Mouse (Mus musculus) frontal cortex, adult 2 months (tissue): ENCODE measurements around the gene BC030870. TPM values are rescaled to one million over a fixed set of nuclear protein-coding genes. Genes with fewer than 3 reads are reported as not detected.

ENCODE experiments used
- DNase-seq, 2 experiments: peaks; one replicate each; pipeline ENCODE4 v3.0.0; 2022; ENCODE audit warnings: low spot score in 1 of 2; ENCODE audit errors: extremely low spot score in 1 of 2
- polyA plus RNA-seq: library from polyadenylated mRNA; depleted of rRNA; stranded (reverse); fragments of >200 nt; gene quantifications from 2 replicates; pipeline ENCODE4 v1.2.3, GENCODE M21; 2012; rRNA removed

The BC030870 gene
- polyA plus RNA-seq = not detected in 2 replicates

DNA sequence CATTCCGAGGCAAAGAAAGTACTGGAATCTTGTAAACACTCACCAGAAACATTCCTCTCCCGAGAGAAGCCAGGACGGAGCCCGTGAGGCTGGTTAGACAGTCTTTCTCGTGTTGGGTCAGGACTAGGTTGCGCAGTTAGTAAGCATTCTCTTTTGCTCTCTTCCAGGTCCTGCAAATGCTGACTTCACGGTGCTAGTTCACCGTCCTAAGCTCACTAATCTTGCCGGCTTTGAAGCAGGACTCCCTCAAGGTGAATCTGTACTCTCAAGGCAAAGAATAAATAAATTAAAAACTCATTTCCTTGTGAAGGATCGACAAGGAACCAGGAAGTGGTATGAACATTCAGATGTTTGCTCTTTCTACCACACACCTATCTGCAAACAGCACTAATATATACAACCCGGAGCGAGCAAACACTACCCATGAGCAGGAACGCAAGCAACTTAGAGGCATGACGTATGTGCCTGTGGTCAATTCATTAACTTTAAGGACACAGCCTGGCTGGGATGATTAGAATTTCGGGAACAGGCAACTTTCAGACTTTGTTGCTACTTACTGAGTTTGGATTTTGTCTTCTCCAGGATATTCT is at the start of gene BC030870:
TSS of gene BC030870 (minus strand) at position 365 of the 590 bp plus-strand sequence.
- DNase-seq = no peak

DNA sequence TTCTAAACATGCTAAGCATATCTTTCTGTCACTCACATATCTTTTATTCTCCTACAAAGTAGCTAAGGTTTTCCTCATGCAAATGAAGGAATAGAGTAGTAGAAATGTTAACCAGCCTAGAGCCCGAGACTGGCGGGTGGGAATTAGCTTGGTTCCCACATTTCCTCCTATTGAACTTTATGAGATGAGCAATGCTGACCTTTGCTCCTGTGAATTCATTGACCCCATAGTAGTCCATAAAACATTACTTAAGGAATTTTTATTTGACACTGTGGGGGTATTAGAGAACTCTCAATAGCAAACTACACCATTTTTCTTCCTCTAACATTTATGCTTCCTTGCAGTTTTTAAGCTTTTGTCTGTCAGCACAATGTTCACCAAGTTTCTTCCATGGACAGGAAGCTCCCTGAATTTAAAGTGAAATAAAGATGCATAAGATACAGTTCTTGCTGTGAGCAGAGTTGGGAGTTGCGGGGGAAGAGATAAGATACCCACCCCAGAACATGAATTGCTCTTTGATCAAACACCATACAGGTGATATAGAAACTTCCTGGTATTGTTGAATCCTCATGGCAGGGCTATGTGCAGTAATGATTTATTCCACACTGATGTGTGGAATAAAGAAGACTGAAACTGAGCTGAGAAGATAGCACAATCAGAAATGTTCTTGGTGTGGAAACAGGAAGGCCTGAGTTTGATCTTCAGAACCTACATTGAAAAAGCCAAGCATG is 45.5 kb upstream of the BC030870 start:
- no peak for DNase-seq

DNA sequence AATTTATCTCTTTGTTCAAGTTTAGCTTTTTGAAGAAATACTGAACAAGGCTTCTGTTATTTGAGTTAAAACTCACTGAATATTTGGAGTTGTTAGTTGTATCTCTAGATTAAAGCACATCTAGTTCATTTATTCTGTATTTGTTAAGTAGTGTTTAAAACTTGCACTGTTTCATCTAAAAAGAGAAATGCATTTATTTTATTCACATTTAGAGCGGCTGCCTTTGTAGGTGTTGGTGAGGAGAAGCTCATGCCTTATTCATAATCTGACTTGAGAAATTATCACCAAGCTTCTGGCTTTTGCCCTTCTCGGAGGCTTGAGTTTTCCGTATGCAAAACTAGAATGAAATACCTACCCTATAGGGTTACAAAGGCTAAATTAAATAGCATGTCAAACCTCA is 39.8 kb upstream of the BC030870 start:
- no peak for DNase-seq

DNA sequence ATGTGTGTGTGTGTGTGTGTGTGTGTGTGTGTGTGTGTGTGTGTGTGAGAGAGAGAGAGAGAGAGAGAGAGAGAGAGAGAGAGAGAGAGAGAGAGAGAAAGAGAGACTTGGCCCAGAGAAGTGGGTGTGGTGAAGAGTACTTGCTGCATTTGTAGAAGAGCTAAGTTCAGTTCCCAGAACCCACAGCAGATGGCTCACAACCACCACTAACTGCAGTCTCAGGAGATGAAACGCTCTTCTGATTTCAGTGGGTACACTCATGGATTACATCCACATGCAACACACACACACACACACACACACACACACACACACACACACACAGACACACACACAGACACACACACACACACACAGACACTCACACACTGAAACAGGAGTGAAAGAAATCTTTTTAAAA is 31.3 kb upstream of the BC030870 start:
- DNase-seq = peak; percentile 43 to 73

DNA sequence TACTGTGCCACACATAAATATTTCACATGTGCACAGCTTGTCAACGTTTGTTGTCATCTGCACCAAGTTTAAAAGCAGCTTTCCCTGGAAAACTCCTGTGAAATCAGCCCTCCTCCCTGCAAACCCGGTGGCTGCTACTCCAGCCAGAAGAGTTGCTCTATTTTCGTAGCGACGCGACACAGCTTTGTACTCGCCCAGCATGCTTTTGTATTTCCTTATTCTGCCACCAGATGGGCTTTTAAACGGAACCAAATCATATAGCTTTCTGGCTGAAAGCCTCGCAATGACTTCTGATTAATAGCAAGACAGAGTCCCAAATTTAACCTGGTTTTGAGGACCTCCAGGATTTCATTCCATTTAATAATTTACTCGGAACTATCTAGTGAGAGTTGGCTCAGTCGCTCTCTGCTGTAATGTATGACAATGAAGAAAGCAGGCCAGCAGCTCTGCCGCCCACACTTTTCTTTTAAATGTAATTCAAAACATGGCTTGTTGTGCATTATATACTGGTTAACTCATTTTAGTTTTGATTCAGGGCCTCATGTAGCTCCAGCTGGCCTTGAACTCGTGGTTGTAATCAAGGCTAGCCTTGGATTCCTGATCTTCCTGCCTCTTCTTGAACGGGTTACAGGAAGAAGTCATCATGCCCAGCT is 29.9 kb upstream of the BC030870 start:
- DNase-seq = peak; percentile 40 to 59

DNA sequence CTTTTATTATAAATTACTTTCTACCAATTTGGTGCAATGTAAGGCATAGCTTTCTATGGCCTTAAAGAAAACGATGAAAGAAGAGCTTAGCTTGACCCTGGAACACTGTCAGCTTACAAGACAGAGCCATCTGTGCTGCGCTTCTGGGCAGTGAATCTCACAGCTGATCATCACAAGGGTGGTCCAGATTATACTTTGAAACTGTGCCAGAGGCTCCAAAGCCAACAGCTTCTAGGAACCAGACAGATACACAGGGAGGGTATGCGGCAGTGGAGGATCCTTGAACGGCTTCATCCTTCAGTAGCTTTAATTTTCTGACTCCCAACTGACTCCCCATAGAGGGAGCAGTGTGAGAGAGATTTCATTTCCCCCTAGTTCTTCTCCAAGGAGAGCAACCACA is 28.5 kb upstream of the BC030870 start:
- no peak for DNase-seq

DNA sequence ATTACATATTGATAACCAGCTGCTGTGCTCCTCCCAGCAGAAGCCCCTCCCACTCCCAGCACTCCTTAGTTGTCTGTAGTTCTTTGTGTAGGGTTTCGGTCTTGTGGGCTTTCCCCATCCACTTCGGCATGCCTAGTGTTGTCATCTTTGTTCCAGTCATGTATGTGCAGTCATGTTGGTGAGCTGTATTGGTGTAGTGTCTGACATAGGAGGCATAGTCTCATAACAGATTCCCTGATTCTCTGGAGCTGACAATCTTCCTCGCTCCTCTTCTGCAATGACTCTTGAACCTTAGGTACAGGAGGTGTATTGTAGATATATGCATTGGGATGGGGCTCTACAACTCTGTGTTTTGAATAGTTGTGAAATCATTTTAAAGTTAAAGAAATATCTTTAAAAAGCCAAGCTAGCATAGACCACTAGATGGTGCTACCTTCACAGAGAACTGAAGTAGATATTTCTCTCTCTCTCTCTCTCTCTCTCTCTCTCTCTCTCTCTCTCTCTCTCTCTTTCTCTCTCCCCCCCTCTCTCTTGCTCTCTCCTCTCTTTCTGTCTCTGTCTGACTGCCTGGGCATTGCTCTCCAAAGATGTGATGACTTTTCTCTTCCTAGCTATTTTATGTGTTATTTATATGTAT is 9.6 kb upstream of the BC030870 start:
- peak in 1 of 2 experiments; percentile 56 for DNase-seq

DNA sequence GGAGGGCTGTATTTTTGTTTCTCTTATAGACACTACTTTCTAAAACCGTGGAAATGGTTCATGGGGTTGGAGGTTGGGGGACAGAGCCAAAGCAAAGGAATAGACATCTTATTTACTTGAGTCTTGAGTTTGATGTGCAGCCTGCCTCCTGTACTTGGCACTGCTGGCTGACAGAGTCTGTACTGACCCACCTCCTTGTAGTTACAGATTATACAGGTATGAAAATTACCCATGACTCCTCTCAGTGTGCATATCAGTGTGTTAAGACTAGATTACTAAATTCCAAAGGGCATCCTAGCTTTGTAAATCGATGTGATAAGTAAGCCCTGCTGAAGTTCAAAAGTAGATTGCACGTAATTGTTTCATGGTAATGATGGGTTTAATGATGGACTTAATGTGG is 2.9 kb downstream of the BC030870 start:
- no peak for DNase-seq

DNA sequence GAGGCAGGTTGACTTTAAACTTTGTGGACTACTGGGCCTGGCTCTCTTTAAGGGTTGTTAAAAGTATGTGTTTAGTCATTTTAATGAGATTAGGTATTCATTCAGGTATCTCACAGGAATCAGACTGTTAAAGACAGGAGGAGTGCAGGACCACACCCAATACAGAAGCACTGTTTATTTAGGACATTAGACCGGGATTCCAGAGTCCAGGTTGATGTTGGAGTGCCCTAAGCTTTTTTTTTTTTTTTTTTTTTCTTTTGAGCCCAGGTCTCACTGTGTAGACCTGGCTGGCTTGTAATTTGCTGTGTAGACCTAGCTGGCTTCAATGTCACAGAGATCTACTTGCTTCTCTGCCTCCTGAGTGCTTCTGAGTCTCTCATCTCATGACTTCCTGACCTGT is 3.3 kb downstream of the BC030870 start:
- no peak for DNase-seq

DNA sequence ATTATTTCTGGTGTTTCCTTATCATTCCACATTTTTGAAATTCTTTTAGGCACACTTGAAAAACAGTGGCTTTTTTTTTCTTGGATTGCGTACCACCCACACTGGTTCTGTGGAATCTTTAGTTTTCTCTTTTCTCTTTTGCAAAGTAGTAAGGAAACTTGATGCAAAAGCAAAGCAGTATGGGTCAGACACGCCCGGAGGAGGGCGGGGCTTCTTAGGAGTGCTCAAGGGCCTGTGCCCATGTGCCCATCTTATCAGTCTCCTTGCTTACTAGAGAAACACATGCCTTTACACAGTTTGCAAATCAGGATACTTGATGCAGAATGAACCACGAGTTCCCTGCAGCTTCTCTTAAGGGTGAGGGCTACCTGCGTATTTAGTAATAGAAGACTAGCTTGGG is 17.3 kb downstream of the BC030870 start:
- no peak for DNase-seq

DNA sequence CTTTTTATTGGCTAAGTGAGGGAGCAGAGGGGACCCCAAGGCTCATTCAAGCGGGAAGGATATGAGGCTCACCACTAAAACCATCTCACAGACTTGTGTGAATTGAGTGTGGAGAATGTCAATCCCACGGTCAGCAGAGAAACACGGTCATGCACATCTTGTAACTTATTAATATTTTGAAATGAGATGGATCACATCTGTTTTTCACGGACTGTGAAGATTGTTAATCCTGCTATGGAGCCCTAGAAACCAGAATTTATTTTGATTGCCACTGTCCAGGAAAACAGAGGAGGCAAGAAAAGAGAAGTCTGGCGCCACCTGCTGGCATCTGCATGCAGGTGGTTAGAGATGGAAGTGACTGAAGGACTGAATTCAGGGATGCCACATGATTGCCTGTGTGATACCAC is 19.1 kb downstream of the BC030870 start:
- peak; percentile 14 to 85 for DNase-seq

DNA sequence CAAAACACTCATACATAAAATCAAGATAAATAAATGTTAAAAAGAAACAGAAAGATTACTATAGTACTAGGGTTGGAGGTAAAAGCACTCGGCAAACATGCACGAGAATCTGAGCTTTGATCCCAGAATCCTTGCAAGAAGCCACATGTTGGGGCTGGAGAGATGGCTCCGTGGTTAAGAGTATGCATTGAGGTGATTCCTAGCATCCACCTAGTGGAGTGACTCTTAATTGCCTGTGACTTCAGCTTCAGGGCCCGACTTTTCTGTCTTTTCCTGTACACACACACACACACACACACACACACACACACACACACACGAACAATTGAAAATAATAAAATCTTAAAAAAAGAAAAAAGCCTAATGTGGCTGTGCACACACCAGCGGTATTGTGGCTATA is 20.4 kb downstream of the BC030870 start:
- DNase-seq = no peak

DNA sequence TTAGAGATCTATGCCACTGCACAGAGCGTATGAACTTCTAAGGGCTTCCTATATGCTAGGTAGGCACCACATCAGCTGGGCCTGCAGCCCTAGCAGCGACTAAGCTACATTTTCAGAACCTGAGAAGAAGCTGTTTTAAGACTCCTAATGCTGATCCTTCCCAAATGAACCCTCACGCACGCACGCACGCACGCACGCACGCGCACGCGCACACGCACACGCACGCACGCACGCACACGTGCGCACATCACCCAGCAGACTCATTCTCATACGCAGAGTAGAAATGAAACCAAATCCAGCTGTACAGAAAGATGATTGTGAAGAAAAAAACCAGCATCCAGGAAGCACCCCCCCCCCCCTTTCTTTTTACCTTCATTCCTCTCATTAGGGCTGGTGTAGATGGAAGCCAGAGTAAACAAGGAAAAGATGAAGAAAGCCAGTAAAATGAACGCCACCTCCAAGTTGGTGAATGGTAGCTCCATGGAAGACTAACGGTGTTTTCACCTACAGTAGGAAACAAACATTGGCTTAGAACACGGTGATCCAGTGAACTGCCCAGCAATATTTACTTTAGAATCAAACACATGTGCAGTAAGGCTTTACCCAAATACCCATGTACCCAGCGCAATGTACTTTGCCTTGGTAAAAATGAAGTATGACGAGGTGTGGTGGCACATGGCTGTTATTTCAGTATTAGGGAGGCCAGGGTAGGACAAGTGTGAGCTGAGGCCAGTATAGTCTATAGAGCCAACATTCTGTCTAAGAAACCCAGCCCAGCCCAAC is 21.2 kb downstream of the BC030870 start:
- DNase-seq = no peak

DNA sequence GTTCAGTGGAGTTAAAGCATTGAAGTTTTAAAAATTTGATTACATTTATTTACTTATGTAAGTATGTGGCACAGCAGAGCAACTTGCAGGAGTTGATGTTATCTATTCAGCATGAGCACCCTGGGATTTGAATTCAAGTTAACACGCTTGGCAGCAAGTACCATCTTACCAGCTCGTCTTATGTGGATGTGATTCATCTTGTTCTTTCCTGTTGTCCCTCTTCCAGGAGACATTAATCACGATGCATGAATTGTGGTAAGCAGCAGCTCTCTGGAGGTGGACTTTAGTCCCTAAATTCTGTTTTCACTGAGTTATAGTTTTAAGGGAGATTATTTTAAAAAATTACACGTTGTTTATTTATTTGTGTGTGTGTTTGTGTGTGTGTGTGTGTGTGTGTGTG is 25.3 kb downstream of the BC030870 start:
- DNase-seq = peak in 1 of 2 experiments; percentile 4

DNA sequence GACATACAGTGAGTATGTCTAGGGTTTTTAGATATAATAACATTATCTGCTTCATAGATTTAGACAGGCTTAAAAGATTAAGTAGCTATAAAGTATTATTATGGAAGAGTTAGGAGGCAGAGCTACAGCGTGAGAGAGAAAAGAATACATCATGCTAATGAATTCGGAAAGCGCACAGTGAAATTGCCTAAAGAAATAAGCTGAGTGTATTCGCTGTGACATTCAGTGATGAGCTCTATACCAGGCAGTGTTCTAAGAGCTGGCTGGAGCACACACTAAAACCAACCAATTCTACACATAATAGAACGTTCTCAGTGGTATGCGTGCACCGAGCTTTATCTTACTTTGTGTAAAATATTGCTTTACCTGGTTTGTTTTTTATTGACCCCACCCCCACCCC is 25.7 kb downstream of the BC030870 start:
- DNase-seq = no peak

DNA sequence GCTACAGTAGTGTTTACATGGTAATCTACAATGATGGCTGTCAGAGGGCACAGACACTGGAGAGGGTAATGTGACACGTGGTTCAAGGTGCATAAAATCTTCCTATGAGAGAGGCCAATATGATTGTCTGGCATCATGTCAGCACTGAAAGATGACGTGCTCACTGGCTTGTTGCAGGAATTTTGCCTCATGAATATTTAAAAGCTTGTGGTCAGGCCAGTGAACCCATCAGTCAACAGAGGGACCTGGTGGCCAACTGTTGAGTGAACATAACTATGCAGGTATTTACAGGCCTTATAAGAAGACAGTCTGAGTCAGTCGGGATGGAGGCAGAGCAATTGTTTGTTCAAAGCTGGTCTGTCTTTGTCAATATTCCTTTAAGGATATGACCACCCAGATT is 29.6 kb downstream of the BC030870 start:
- DNase-seq = no peak

DNA sequence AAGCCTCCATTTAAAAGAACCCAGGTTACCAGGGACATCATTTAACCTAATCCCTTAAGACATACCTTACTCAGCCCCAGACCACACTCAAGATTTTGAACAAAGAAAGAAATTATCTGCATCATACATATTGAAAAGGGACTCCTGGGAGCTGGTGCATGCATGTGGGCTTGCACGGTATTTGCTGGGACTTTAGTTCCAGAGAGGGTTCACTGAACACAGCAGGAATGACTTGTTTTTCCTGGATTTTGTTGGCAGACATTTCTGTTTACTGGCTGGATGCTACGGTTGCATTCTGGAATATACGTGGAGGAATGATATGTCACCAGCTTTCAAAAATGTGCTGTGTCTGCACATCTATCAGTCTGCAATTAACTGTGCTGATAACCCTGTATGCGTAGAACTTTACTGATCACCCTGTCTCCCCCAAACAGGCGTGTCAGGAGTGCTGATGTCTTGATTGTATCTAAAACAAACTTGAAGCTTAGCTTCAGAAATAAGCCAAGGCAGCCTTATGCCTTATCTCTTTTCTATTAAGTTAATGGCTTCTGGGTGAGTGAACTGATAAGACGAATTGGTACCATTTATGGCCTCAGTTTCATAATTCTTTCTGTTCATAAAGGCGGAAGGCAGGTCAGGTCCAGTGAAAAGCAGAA is 31.5 kb downstream of the BC030870 start:
- no peak for DNase-seq

DNA sequence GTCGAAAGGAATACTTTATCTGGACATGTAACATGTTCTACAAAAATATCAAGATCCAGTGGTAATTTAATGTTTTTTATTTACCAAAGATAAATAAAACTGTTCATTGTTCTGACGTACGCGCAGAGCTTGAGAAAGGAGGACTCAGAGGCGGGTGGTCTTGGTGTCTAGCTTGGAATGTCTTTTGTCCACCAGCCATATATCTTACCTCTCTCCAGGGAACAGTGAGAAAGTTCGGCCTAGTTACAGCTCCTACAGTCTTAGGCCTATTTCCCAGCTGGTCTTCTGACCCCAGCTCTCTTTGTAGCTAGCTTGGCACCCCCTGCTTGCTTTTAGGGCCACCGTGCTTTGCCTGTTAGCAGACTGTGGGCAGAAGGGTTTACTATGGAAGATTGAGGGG is 39.6 kb downstream of the BC030870 start:
- DNase-seq = no peak

DNA sequence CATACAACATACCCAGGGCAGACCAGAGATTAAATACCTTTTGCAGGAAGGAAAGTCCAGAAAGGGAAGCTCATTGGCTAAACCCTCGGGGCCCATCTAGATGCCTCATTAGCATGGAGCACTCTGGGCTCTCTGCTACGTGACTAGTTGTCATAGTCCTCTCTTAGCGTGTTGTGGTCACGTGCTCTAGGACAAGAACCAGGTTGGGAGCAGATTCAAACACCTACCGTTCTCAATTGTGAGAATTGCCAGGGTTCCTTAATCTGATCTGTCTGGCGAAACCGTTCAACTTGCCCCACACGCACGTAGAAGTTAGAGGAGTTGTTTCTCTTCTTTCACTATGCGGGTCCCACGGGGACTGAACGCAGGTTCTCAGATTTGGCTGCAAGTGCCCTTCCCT is 41.2 kb downstream of the BC030870 start:
- DNase-seq = no peak

DNA sequence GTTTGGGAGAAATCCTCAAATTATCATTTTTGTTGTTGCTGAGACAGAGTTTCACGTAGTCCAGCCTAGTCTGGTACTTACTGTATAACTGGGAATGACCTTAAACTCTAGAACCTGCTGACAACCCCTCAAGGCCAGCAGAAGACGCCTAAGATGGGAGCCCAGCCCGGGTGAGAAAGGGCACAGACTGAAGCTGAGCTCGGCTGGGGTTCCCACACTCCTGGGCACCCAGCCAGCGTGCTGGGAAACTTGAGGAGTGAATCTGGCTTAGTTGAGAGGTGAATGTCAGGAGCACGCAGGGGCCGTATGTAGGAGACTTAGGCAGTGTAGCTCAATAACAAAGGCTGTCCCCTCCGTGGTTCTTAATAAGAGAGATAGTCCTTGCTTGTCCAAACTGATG is 41.7 kb downstream of the BC030870 start:
- no peak for DNase-seq
